ENCODE assay signal across 11 mouse cellular contexts in genomic region chr1:75848436-75848835, GRCm38 (mm10).
"Had no signal": no experiment of that assay in that cellular context is flagged by ENCODE, and none has a peak within 500 bp of the region (broad histone marks: within the 10 kb centered on the region; RNA-seq: fewer than 3 reads in every experiment).

No protein-coding gene starts in this region.

- DNase-seq: kidney, adult 8-10 months; kidney, postnatal 25 days; layer of hippocampus, adult 9-11 months; layer of hippocampus, postnatal 36 days; lung, embryonic 14.5 days; lung, postnatal 10 days; lung, postnatal 4 days; retina, postnatal 1 day; spleen, adult 18-20 months; thymus, adult 2 months; thymus, postnatal 36 days had no signal
